Mouse (Mus musculus): ENCODE data around the gene Fdx1. TPM values are rescaled to one million over a fixed set of nuclear protein-coding genes. Genes with fewer than 3 reads are reported as not detected.

Gene Fdx1
- polyA plus RNA-seq, 1 experiment from 2014 or later: 34.9 TPM

- WGBS (ENCODE audit: insufficient replicate concordance): 73% methylated on average over 2 of the region's 2 CpGs
- Histone ChIP-seq H3K4me1 (replicated peaks) (peaks cover 17% of the 10 kb centered on the region), H3K9me3 (replicated peaks) (no peaks in the 10 kb centered on the region), H3K4me3 (replicated peaks) (no peak overlapping the region), H3K36me3 (replicated peaks) (0 out of 2 replicates have a peak, but pooled peaks cover 5% of the 10 kb centered on the region), H3K27ac (replicated peaks) (no peak overlapping the region), H3K4me2 (no peak overlapping the region), H3K27me3 (peaks cover 5% of the 10 kb centered on the region; the same call in 1 of the 2 replicates), H3K9ac (no peak overlapping the region)
- ATAC-seq (ENCODE audit: insufficient read depth): no peak
Observed at GRCm38 (mm10) chr9:51960331-51960730, 3.0 kb downstream of the Fdx1 start.

- Histone ChIP-seq H3K36me3 (replicated peaks) (peaks cover 9% of the 10 kb centered on the region; the same call in 1 of the 2 replicates), H3K27me3 (peaks cover 5% of the 10 kb centered on the region; the same call in 1 of the 2 replicates), H3K4me1 (replicated peaks) (peaks cover 13% of the 10 kb centered on the region), H3K9ac (no peak overlapping the region), H3K9me3 (replicated peaks) (no peaks in the 10 kb centered on the region), H3K4me3 (replicated peaks) (no peak overlapping the region), H3K27ac (replicated peaks) (no peak overlapping the region), H3K4me2 (no peak overlapping the region)
- ATAC-seq (ENCODE audit: insufficient read depth): no peak
Observed at GRCm38 (mm10) chr9:51958981-51959380, 4.4 kb downstream of the Fdx1 start.

GRCm38 (mm10) chr9:51957025-51957424 is 6.3 kb downstream of the Fdx1 start:
- WGBS (ENCODE audit: insufficient replicate concordance): 37% methylated on average over 8 of the region's 8 CpGs
- no peak overlapping the region for H3K4me3 ChIP-seq (replicated peaks)
- H3K27ac ChIP-seq (replicated peaks): no peak overlapping the region
- H3K36me3 ChIP-seq (replicated peaks): peaks cover 9% of the 10 kb centered on the region; the same call in 1 of the 2 replicates
- no peak overlapping the region for H3K4me2 ChIP-seq
- no peak for ATAC-seq (ENCODE audit: insufficient read depth)
- H3K9me3 ChIP-seq (replicated peaks): no peaks in the 10 kb centered on the region
- no peaks in the 10 kb centered on the region for H3K27me3 ChIP-seq
- H3K4me1 ChIP-seq (replicated peaks): no peaks in the 10 kb centered on the region
- H3K9ac ChIP-seq: no peak overlapping the region

GRCm38 (mm10) chr9:51956484-51956883 is 6.9 kb downstream of the Fdx1 start:
- Histone ChIP-seq H3K36me3 (replicated peaks) (peaks cover 9% of the 10 kb centered on the region; the same call in 1 of the 2 replicates), H3K4me3 (replicated peaks) (no peak overlapping the region), H3K9me3 (replicated peaks) (no peaks in the 10 kb centered on the region), H3K4me2 (no peak overlapping the region), H3K9ac (no peak overlapping the region), H3K4me1 (replicated peaks) (no peaks in the 10 kb centered on the region), H3K27me3 (no peaks in the 10 kb centered on the region), H3K27ac (replicated peaks) (no peak overlapping the region)
- no peak for ATAC-seq (ENCODE audit: insufficient read depth)
- WGBS (ENCODE audit: insufficient replicate concordance): 58% methylated on average over 2 of the region's 2 CpGs

- WGBS (ENCODE audit: insufficient replicate concordance): 65% methylated on average over 2 of the region's 2 CpGs
- peaks cover 14% of the 10 kb centered on the region; the same call in 1 of the 2 replicates for H3K36me3 ChIP-seq (replicated peaks)
Observed at GRCm38 (mm10) chr9:51951337-51951736, 12.0 kb downstream of the Fdx1 start.

GRCm38 (mm10) chr9:51950667-51951066 is 12.7 kb downstream of the Fdx1 start:
- ATAC-seq (ENCODE audit: insufficient read depth): no peak
- H3K27ac ChIP-seq (replicated peaks): no peak overlapping the region
- no peak overlapping the region for H3K4me3 ChIP-seq (replicated peaks)
- no peak overlapping the region for H3K4me2 ChIP-seq
- H3K9me3 ChIP-seq (replicated peaks): no peaks in the 10 kb centered on the region
- H3K27me3 ChIP-seq: no peaks in the 10 kb centered on the region
- no peaks in the 10 kb centered on the region for H3K4me1 ChIP-seq (replicated peaks)
- H3K9ac ChIP-seq: no peak overlapping the region
- WGBS (ENCODE audit: insufficient replicate concordance): 39% methylated on average over 1 of the region's 1 CpGs
- peaks cover 11% of the 10 kb centered on the region; the same call in 1 of the 2 replicates for H3K36me3 ChIP-seq (replicated peaks)

More at GRCm38 (mm10) chr9:51951337-51951736, 12.0 kb downstream of the Fdx1 start:
- Histone ChIP-seq H3K9ac (no peak overlapping the region), H3K9me3 (replicated peaks) (no peaks in the 10 kb centered on the region), H3K4me1 (replicated peaks) (no peaks in the 10 kb centered on the region), H3K27ac (replicated peaks) (no peak overlapping the region), H3K4me2 (no peak overlapping the region), H3K27me3 (no peaks in the 10 kb centered on the region), H3K4me3 (replicated peaks) (no peak overlapping the region)
- no peak for ATAC-seq (ENCODE audit: insufficient read depth)

- H3K9me3 ChIP-seq (replicated peaks): no peaks in the 10 kb centered on the region
- H3K36me3 ChIP-seq (replicated peaks): peaks cover 8% of the 10 kb centered on the region; the same call in 1 of the 2 replicates
- no peaks in the 10 kb centered on the region for H3K27me3 ChIP-seq
- H3K4me3 ChIP-seq (replicated peaks): no peak overlapping the region
- no peak for ATAC-seq (ENCODE audit: insufficient read depth)
- H3K9ac ChIP-seq: no peak overlapping the region
- no peak overlapping the region for H3K27ac ChIP-seq (replicated peaks)
- WGBS (ENCODE audit: insufficient replicate concordance): 56% methylated on average over 3 of the region's 3 CpGs
- no peak overlapping the region for H3K4me2 ChIP-seq
- no peaks in the 10 kb centered on the region for H3K4me1 ChIP-seq (replicated peaks)
Observed at GRCm38 (mm10) chr9:51950225-51950624, 13.1 kb downstream of the Fdx1 start.

GRCm38 (mm10) chr9:51943934-51944333 is 19.4 kb downstream of the Fdx1 start:
- no peak for ATAC-seq (ENCODE audit: insufficient read depth)
- H3K36me3 ChIP-seq (replicated peaks): 0 out of 2 replicates have a peak, but pooled peaks cover 5% of the 10 kb centered on the region
- H3K27me3 ChIP-seq: no peaks in the 10 kb centered on the region
- H3K9ac ChIP-seq: no peak overlapping the region
- WGBS (ENCODE audit: insufficient replicate concordance): 77% methylated on average over 6 of the region's 6 CpGs
- no peaks in the 10 kb centered on the region for H3K4me1 ChIP-seq (replicated peaks)
- no peak overlapping the region for H3K27ac ChIP-seq (replicated peaks)
- H3K4me3 ChIP-seq (replicated peaks): no peak overlapping the region
- H3K9me3 ChIP-seq (replicated peaks): no peaks in the 10 kb centered on the region
- no peak overlapping the region for H3K4me2 ChIP-seq

- H3K9me3 ChIP-seq (replicated peaks): no peaks in the 10 kb centered on the region
- H3K27ac ChIP-seq (replicated peaks): no peak overlapping the region
- no peak overlapping the region for H3K4me2 ChIP-seq
- H3K9ac ChIP-seq: no peak overlapping the region
- no peaks in the 10 kb centered on the region for H3K4me1 ChIP-seq (replicated peaks)
- no peaks in the 10 kb centered on the region for H3K36me3 ChIP-seq (replicated peaks)
- H3K4me3 ChIP-seq (replicated peaks): no peak overlapping the region
- no peak for ATAC-seq (ENCODE audit: insufficient read depth)
- H3K27me3 ChIP-seq: no peaks in the 10 kb centered on the region
- 45% methylated on average over 1 of the region's 1 CpGs for WGBS (ENCODE audit: insufficient replicate concordance)
Observed at GRCm38 (mm10) chr9:51934641-51935040, 28.7 kb downstream of the Fdx1 start.

GRCm38 (mm10) chr9:51931997-51932396 is 31.4 kb downstream of the Fdx1 start:
- no peak overlapping the region for H3K4me2 ChIP-seq
- no peaks in the 10 kb centered on the region for H3K36me3 ChIP-seq (replicated peaks)
- WGBS (ENCODE audit: insufficient replicate concordance): 63% methylated on average over 3 of the region's 3 CpGs
- no peak overlapping the region for H3K4me3 ChIP-seq (replicated peaks)
- H3K27me3 ChIP-seq: no peaks in the 10 kb centered on the region
- no peak for ATAC-seq (ENCODE audit: insufficient read depth)
- H3K27ac ChIP-seq (replicated peaks): no peak overlapping the region
- H3K9me3 ChIP-seq (replicated peaks): no peaks in the 10 kb centered on the region
- H3K9ac ChIP-seq: no peak overlapping the region
- H3K4me1 ChIP-seq (replicated peaks): no peaks in the 10 kb centered on the region

- no peaks in the 10 kb centered on the region for H3K4me1 ChIP-seq (replicated peaks)
- H3K4me2 ChIP-seq: no peak overlapping the region
- no peak overlapping the region for H3K27ac ChIP-seq (replicated peaks)
- no peak overlapping the region for H3K4me3 ChIP-seq (replicated peaks)
- no peaks in the 10 kb centered on the region for H3K27me3 ChIP-seq
- H3K9ac ChIP-seq: no peak overlapping the region
- WGBS (ENCODE audit: insufficient replicate concordance): 72% methylated on average over 7 of the region's 7 CpGs
- ATAC-seq (ENCODE audit: insufficient read depth): no peak
- no peaks in the 10 kb centered on the region for H3K36me3 ChIP-seq (replicated peaks)
- H3K9me3 ChIP-seq (replicated peaks): no peaks in the 10 kb centered on the region
Observed at GRCm38 (mm10) chr9:51931054-51931690, 32.2 kb downstream of the Fdx1 start.

- H3K9me3 ChIP-seq (replicated peaks): no peaks in the 10 kb centered on the region
- H3K27ac ChIP-seq (replicated peaks): no peak overlapping the region
- no peak overlapping the region for H3K4me3 ChIP-seq (replicated peaks)
- H3K4me1 ChIP-seq (replicated peaks): no peaks in the 10 kb centered on the region
- no peak overlapping the region for H3K4me2 ChIP-seq
- H3K36me3 ChIP-seq (replicated peaks): no peaks in the 10 kb centered on the region
- no peak overlapping the region for H3K9ac ChIP-seq
- 34% methylated on average over 5 of the region's 5 CpGs for WGBS (ENCODE audit: insufficient replicate concordance)
- ATAC-seq (ENCODE audit: insufficient read depth): no peak
- H3K27me3 ChIP-seq: no peaks in the 10 kb centered on the region
Observed at GRCm38 (mm10) chr9:51929972-51930371, 33.4 kb downstream of the Fdx1 start.

Data from liver, embryonic 15.5 days (tissue).